Mouse (Mus musculus) forebrain, embryonic 12.5 days (tissue): ENCODE data around the gene Spin2c. TPM values are rescaled to one million over a fixed set of nuclear protein-coding genes. Genes with fewer than 3 reads are reported as not detected.

Source experiments
- ATAC-seq: fragments of 200-750 bp; cut with Nextera tagmentation; 2 replicates; pipeline ENCODE4 v1.8.0; 2017; ENCODE audit warnings: moderate TSS enrichment; ENCODE audit not compliant: low FRiP score
- H3K27ac ChIP-seq: fragments of 300-500 bp; sonication (generic); 2 replicates; pipeline ENCODE4 v1.5.1; 2016; ENCODE audit warnings: mild to moderate bottlenecking
- H3K27me3 ChIP-seq: fragments of 300-500 bp; sonication (generic); 2 replicates; pipeline ENCODE4 v1.6.1; 2016; ENCODE audit warnings: mild to moderate bottlenecking
- H3K36me3 ChIP-seq: fragments of 300-500 bp; sonication (generic); replicated peaks from 2 replicates; pipeline ENCODE4 v1.6.1; 2016; ENCODE audit warnings: mild to moderate bottlenecking
- H3K4me1 ChIP-seq: fragments of 300-500 bp; sonication (generic); 2 replicates; pipeline ENCODE4 v1.6.1; 2016
- H3K4me2 ChIP-seq: fragments of 300-500 bp; sonication (generic); 2 replicates; pipeline ENCODE4 v1.6.1; 2016; ENCODE audit warnings: mild to moderate bottlenecking, moderate library complexity
- H3K4me3 ChIP-seq: fragments of 300-500 bp; sonication (generic); replicated peaks from 2 replicates; pipeline ENCODE4 v1.5.1; 2016; ENCODE audit warnings: mild to moderate bottlenecking
- H3K9ac ChIP-seq: fragments of 300-500 bp; sonication (generic); 2 replicates; pipeline ENCODE4 v1.6.1; 2016; ENCODE audit warnings: mild to moderate bottlenecking
- H3K9me3 ChIP-seq: fragments of 300-500 bp; sonication (generic); 2 replicates; pipeline ENCODE4 v1.6.1; 2016
- WGBS: fragments of 180-500 bp; shearing (Covaris S2); methylation state at CpG from one replicate; pipeline ENCODE4 v1.1.7; 2016; 5-methylcytosine and 5-hydroxymethylcytosine counted together
- polyA plus RNA-seq: library from polyadenylated mRNA; unstranded; fragments of >200 nt; fragmentation: Nextera tagmentation; extraction: Ambion mirVana; gene quantifications from 2 replicates; pipeline ENCODE4 v1.2.1, GENCODE M21; 2016

Spin2c gene
- polyA plus RNA-seq: 15.3 and 17.1 TPM in 2 replicates

- H3K27ac ChIP-seq: no peak within 1 kb of the TSS
- peak within 1 kb of the TSS; percentile 57 for H3K4me2 ChIP-seq
- peak within 1 kb of the TSS; percentile 49 for H3K4me3 ChIP-seq
- 16% methylated on average over 23 of the region's 23 CpGs for WGBS
- no peaks in the 10 kb centered on the region for H3K27me3 ChIP-seq
- H3K36me3 ChIP-seq: no peaks in the 10 kb centered on the region
- ATAC-seq: peak; percentile 93
- H3K9ac ChIP-seq: peak within 1 kb of the TSS; percentile 51
- no peaks in the 10 kb centered on the region for H3K4me1 ChIP-seq
- no peaks in the 10 kb centered on the region for H3K9me3 ChIP-seq
Observed at GRCm38 (mm10) chrX:153831951-153832561, at the start of gene Spin2c. TSS of gene Spin2c (plus strand) at chrX:153832225.

- Histone ChIP-seq H3K4me1 (no peaks in the 10 kb centered on the region), H3K9me3 (no peaks in the 10 kb centered on the region), H3K27me3 (no peaks in the 10 kb centered on the region), H3K36me3 (no peaks in the 10 kb centered on the region), H3K27ac (no peak overlapping the region), H3K4me2 (peak overlapping the region; percentile 57), H3K9ac (peak overlapping the region; percentile 51), H3K4me3 (peak overlapping the region; percentile 49)
- ATAC-seq: peak; percentile 67
- 21% methylated on average over 14 of the region's 14 CpGs for WGBS
Observed at GRCm38 (mm10) chrX:153832606-153833005, 581 bp downstream of the Spin2c start.

Other genes with a start within 250 kb of the Spin2c start
- gene Kctd12b, start 135.8 kb upstream of the Spin2c start, polyA plus RNA-seq: 2.4 and 2.9 TPM in 2 replicates
- 75.5 and 78.4 TPM in 2 replicates for gene Nbdy, start 108.6 kb upstream of the Spin2c start, polyA plus RNA-seq
- gene Samt1, start 180.4 kb downstream of the Spin2c start, polyA plus RNA-seq: not detected in 2 replicates
- not detected in 2 replicates for gene 4921511M17Rik, start 201.6 kb downstream of the Spin2c start, polyA plus RNA-seq
- not detected in 2 replicates for gene Gm10057, start 222.8 kb downstream of the Spin2c start, polyA plus RNA-seq